Mouse (Mus musculus) splenic B cell, adult 2 months (primary cell): ENCODE measurements at regions not wholly inside any gene's neighbourhood (a gene's known extent, or its start where the extent isn't known, plus 50 kb on each side); places are given as distances from the start of the nearest gene placed in this dataset.
A peak's percentile ranks its signal among the peaks of the same experiment; 100 is the strongest.

Source experiments
- DNase-seq: peaks from one replicate; pipeline ENCODE4 v3.0.0-alpha.2; 2011; ENCODE audit warnings: low read depth, low spot score
- H3K27me3 ChIP-seq: 2 replicates; pipeline ENCODE4 v1.6.1; 2012; ENCODE audit warnings: mild to moderate bottlenecking, low read length, moderate library complexity, mixed read lengths; ENCODE audit not compliant: control insufficient read depth, poor library complexity, insufficient read depth, severe bottlenecking
- H3K36me3 ChIP-seq: 2 replicates; pipeline ENCODE4 v1.6.1; 2012; ENCODE audit warnings: mild to moderate bottlenecking, low read length, moderate library complexity, mixed read lengths; ENCODE audit not compliant: control insufficient read depth, poor library complexity, insufficient read depth, severe bottlenecking

- Histone ChIP-seq H3K27me3 (no peaks in the 10 kb centered on the region), H3K36me3 (no peaks in the 10 kb centered on the region; the same call in 1 of the 2 replicates)
- peak; percentile 60 for DNase-seq
Observed at GRCm38 (mm10) chr15:97466110-97466509, 219.0 kb upstream of the Amigo2 start.

GRCm38 (mm10) chr15:97465366-97465765 lies 218.3 kb upstream of the Amigo2 start:
- Histone ChIP-seq H3K36me3 (no peaks in the 10 kb centered on the region; the same call in 1 of the 2 replicates), H3K27me3 (no peaks in the 10 kb centered on the region)
- DNase-seq, result no peak

- H3K27me3 ChIP-seq, result no peaks in the 10 kb centered on the region
- no peaks in the 10 kb centered on the region; the same call in 1 of the 2 replicates for H3K36me3 ChIP-seq
- DNase-seq, result no peak
Observed at GRCm38 (mm10) chr15:97464737-97465136, 217.7 kb upstream of the Amigo2 start.

GRCm38 (mm10) chr15:97462587-97462986 lies 215.5 kb upstream of the Amigo2 start:
- DNase-seq, result no peak
- no peaks in the 10 kb centered on the region for H3K27me3 ChIP-seq
- H3K36me3 ChIP-seq, result no peaks in the 10 kb centered on the region; the same call in 1 of the 2 replicates

- no peaks in the 10 kb centered on the region for H3K27me3 ChIP-seq
Observed at GRCm38 (mm10) chr15:97462006-97462405, 214.9 kb upstream of the Amigo2 start.

GRCm38 (mm10) chr15:97461060-97461459 lies 214.0 kb upstream of the Amigo2 start:
- H3K27me3 ChIP-seq, result no peaks in the 10 kb centered on the region
- H3K36me3 ChIP-seq, result no peaks in the 10 kb centered on the region; the same call in 1 of the 2 replicates
- DNase-seq, result no peak

More at GRCm38 (mm10) chr15:97462006-97462405, 214.9 kb upstream of the Amigo2 start:
- DNase-seq, result no peak
- H3K36me3 ChIP-seq, result no peaks in the 10 kb centered on the region; the same call in 1 of the 2 replicates

- no peaks in the 10 kb centered on the region for H3K36me3 ChIP-seq
- H3K27me3 ChIP-seq, result no peaks in the 10 kb centered on the region
- DNase-seq, result no peak
Observed at GRCm38 (mm10) chr15:97460360-97460719, 213.3 kb upstream of the Amigo2 start.

- no peaks in the 10 kb centered on the region for H3K36me3 ChIP-seq
- no peaks in the 10 kb centered on the region for H3K27me3 ChIP-seq
- DNase-seq, result no peak
Observed at GRCm38 (mm10) chr15:97459606-97460359, 212.7 kb upstream of the Amigo2 start.

- peak; percentile 82 for DNase-seq
- no peaks in the 10 kb centered on the region for H3K27me3 ChIP-seq
- H3K36me3 ChIP-seq, result no peaks in the 10 kb centered on the region
Observed at GRCm38 (mm10) chr15:97458748-97459221, 211.7 kb upstream of the Amigo2 start.

GRCm38 (mm10) chr15:97458139-97458747 lies 211.2 kb upstream of the Amigo2 start:
- H3K27me3 ChIP-seq, result no peaks in the 10 kb centered on the region
- no peaks in the 10 kb centered on the region for H3K36me3 ChIP-seq
- DNase-seq, result peak; percentile 78

- Histone ChIP-seq H3K36me3 (no peaks in the 10 kb centered on the region), H3K27me3 (no peaks in the 10 kb centered on the region)
- DNase-seq, result no peak
Observed at GRCm38 (mm10) chr15:97457468-97457867, 210.4 kb upstream of the Amigo2 start.

- no peak for DNase-seq
- Histone ChIP-seq H3K36me3 (no peaks in the 10 kb centered on the region), H3K27me3 (no peaks in the 10 kb centered on the region)
Observed at GRCm38 (mm10) chr15:97456991-97457390, 209.9 kb upstream of the Amigo2 start.

GRCm38 (mm10) chr15:97455672-97456071 lies 208.6 kb upstream of the Amigo2 start:
- no peaks in the 10 kb centered on the region for H3K27me3 ChIP-seq
- peak; percentile 43 for DNase-seq
- no peaks in the 10 kb centered on the region for H3K36me3 ChIP-seq

- no peak for DNase-seq
- Histone ChIP-seq H3K27me3 (no peaks in the 10 kb centered on the region), H3K36me3 (no peaks in the 10 kb centered on the region)
Observed at GRCm38 (mm10) chr15:97449724-97450123, 202.6 kb upstream of the Amigo2 start.

GRCm38 (mm10) chr15:97449001-97449400 lies 201.9 kb upstream of the Amigo2 start:
- no peaks in the 10 kb centered on the region for H3K36me3 ChIP-seq
- DNase-seq, result peak; percentile 63
- H3K27me3 ChIP-seq, result no peaks in the 10 kb centered on the region
